Mouse (Mus musculus): ENCODE data around the gene Amer3. TPM values are rescaled to one million over a fixed set of nuclear protein-coding genes. Genes with fewer than 3 reads are reported as not detected.
"Not testable (repeated sequence)": the region's sequence is repeated elsewhere in the genome, so short reads cannot be mapped to it uniquely, and the experiment has no call there.

Gene Amer3
- 0.06 TPM in 1 of 2 replicates, not detected in the other for polyA plus RNA-seq (2012; rRNA removed)
- polyA plus RNA-seq (2014; fragmentation: Nextera tagmentation; extraction: Ambion mirVana) = not detected in 2 replicates

DNA sequence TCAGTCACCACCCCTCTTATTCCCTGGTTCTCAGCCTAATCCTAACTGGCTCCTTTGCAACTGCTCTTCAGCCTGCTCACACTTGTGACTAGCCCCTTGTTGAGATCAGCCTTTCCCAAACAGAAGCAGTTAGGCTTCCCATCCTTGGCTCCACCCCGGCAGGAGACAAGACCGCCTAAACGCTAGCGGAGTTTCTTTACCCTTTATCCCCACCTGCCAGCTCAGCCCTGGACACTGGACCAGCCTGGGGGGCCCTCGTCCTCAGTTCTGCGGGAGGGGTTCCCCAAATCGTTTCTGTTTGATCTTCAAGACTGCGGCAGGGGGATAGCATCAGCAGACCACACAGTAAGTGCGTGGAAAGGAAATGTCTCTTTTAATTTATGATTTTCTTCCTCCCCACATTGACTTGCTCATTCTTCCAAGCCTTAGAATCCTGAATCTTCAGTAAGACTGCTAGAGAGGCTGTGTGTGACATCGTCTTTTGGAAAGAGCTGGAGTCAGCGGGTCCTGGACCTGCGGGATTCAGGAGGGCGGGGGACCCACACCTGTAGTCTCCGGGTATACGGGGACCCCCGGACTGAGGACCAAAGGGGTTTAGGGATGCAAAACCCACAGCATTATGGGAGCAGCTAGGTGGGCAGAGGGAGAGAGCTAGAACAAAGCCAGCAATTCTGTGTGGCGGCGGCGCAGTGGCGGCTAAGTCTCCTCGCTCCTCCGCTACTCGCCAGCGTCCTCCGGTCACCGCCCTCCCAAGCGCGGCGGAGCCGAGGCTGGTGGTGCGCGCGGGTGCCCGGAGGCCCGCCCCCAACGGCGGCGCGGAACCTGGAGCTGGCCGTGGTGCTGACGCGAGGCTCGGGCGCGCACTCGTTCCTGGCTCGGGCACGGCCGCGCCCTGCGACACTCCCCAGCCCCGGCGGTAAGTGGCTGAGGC is at the start of gene Amer3:
TSS of gene Amer3 (plus strand) at position 807 of the 931 bp plus-strand sequence.
- ATAC-seq (ENCODE audit: low FRiP score, low read depth) (peak; percentile 80), DNase-seq (ENCODE audit: low spot score) (peak; percentile 66)
- Histone ChIP-seq H3K36me3 (ENCODE audit: control insufficient read depth, insufficient read depth, low read length) (no peaks in the 10 kb centered on the region), H3K27me3 (ENCODE audit: control insufficient read depth, insufficient read depth, low read length) (peaks cover 21% of the 10 kb centered on the region), H3K4me1 (ENCODE audit: control insufficient read depth, insufficient read depth, low read length) (peaks cover 4% of the 10 kb centered on the region; the same call in 1 of the 2 replicates), H3K9ac (ENCODE audit: low read depth, low read length, severe bottlenecking) (no peak within 1 kb of the TSS), H3K9me3 (ENCODE audit: control insufficient read depth, low read length) (no peaks in the 10 kb centered on the region), H3K4me2 (replicated peaks; ENCODE audit: low read depth, low read length, severe bottlenecking) (peak within 1 kb of the TSS; percentile 60), H3K4me3 (replicated peaks; ENCODE audit: low read length) (peak within 1 kb of the TSS; percentile 34), H3K27ac (replicated peaks; ENCODE audit: low read depth, low read length) (no peak within 1 kb of the TSS)
- under 1% methylated on average over 43 of the region's 53 CpGs for WGBS
- no peak for TF ChIP-seq POLR2A (IDR thresholded peaks at IDR 0.05; ENCODE audit: borderline replicate concordance, extremely low read depth, insufficient read depth, insufficient read length)

GRCm38 (mm10) chr1:34534574-34534973 is 44.9 kb upstream of the Amer3 start:
- H3K9ac ChIP-seq (ENCODE audit: low read depth, low read length, severe bottlenecking); H3K9me3 ChIP-seq (ENCODE audit: control insufficient read depth, low read length); H3K4me3 ChIP-seq (replicated peaks; ENCODE audit: low read length); H3K4me1 ChIP-seq (ENCODE audit: control insufficient read depth, insufficient read depth, low read length); ATAC-seq (ENCODE audit: low FRiP score, low read depth); H3K4me2 ChIP-seq (replicated peaks; ENCODE audit: low read depth, low read length, severe bottlenecking); H3K36me3 ChIP-seq (ENCODE audit: control insufficient read depth, insufficient read depth, low read length); DNase-seq (ENCODE audit: low spot score); H3K27ac ChIP-seq (replicated peaks; ENCODE audit: low read depth, low read length): not testable (repeated sequence)
- peaks cover 28% of the 10 kb centered on the region for H3K27me3 ChIP-seq (ENCODE audit: control insufficient read depth, insufficient read depth, low read length)
- 45% methylated on average over 3 of the region's 3 CpGs for WGBS

- H3K9ac ChIP-seq (ENCODE audit: low read depth, low read length, severe bottlenecking); ATAC-seq (ENCODE audit: low FRiP score, low read depth); H3K36me3 ChIP-seq (ENCODE audit: control insufficient read depth, insufficient read depth, low read length); H3K4me1 ChIP-seq (ENCODE audit: control insufficient read depth, insufficient read depth, low read length); DNase-seq (ENCODE audit: low spot score); H3K9me3 ChIP-seq (ENCODE audit: control insufficient read depth, low read length); H3K27ac ChIP-seq (replicated peaks; ENCODE audit: low read depth, low read length): not testable (repeated sequence)
- H3K4me2 ChIP-seq (replicated peaks; ENCODE audit: low read depth, low read length, severe bottlenecking) = peak within 1 kb of the TSS; percentile 20; the same call in 1 of the 2 replicates
- 31% methylated on average over 7 of the region's 7 CpGs for WGBS
- H3K27me3 ChIP-seq (ENCODE audit: control insufficient read depth, insufficient read depth, low read length) = peaks cover 28% of the 10 kb centered on the region
- H3K4me3 ChIP-seq (replicated peaks; ENCODE audit: low read length) = peak within 1 kb of the TSS; percentile 15
These were observed 44.3 kb upstream of the Amer3 start, which contains the start of gene Cfc1 for GRCm38 (mm10) chr1:34535043-34535698. Gene Cfc1 (plus strand): TSS chr1:34535648.

DNA sequence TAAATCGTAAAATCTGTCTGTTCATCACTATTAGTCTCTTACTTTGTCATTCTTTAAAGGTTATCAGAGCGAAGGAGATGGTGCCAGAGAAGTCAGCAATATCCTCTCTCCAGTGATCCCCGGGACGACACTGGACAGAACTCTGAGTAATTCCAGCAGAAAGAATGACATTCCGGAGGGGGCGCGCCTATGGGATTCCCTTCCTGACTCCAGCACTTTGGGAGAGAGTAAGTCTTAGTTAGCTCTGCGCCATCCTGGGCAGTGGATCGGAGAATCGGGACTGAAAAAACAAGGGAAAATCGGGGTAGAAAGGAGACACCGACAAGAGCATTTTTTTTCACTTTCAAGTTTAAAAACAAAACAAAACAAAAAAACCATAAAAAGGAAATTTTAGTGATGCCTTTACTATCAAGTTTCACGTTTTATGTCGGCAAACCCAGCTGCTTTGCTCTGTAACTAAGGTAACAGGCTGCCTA is 43.1 kb upstream of the Amer3 start:
- DNase-seq (ENCODE audit: low spot score) = peak; percentile 3
- 1% methylated on average over 14 of the region's 14 CpGs for WGBS
- Histone ChIP-seq H3K9me3 (ENCODE audit: control insufficient read depth, low read length) (no peaks in the 10 kb centered on the region), H3K27me3 (ENCODE audit: control insufficient read depth, insufficient read depth, low read length) (peaks cover 28% of the 10 kb centered on the region), H3K27ac (replicated peaks; ENCODE audit: low read depth, low read length) (no peak overlapping the region), H3K9ac (ENCODE audit: low read depth, low read length, severe bottlenecking) (no peak overlapping the region), H3K36me3 (ENCODE audit: control insufficient read depth, insufficient read depth, low read length) (no peaks in the 10 kb centered on the region), H3K4me3 (replicated peaks; ENCODE audit: low read length) (peak overlapping the region; percentile 15), H3K4me2 (replicated peaks; ENCODE audit: low read depth, low read length, severe bottlenecking) (peak overlapping the region; percentile 20; the same call in 1 of the 2 replicates), H3K4me1 (ENCODE audit: control insufficient read depth, insufficient read depth, low read length) (peaks cover 5% of the 10 kb centered on the region)
- no peak for TF ChIP-seq POLR2A (IDR thresholded peaks at IDR 0.05; ENCODE audit: borderline replicate concordance, extremely low read depth, insufficient read depth, insufficient read length)
- ATAC-seq (ENCODE audit: low FRiP score, low read depth) = no peak

DNA sequence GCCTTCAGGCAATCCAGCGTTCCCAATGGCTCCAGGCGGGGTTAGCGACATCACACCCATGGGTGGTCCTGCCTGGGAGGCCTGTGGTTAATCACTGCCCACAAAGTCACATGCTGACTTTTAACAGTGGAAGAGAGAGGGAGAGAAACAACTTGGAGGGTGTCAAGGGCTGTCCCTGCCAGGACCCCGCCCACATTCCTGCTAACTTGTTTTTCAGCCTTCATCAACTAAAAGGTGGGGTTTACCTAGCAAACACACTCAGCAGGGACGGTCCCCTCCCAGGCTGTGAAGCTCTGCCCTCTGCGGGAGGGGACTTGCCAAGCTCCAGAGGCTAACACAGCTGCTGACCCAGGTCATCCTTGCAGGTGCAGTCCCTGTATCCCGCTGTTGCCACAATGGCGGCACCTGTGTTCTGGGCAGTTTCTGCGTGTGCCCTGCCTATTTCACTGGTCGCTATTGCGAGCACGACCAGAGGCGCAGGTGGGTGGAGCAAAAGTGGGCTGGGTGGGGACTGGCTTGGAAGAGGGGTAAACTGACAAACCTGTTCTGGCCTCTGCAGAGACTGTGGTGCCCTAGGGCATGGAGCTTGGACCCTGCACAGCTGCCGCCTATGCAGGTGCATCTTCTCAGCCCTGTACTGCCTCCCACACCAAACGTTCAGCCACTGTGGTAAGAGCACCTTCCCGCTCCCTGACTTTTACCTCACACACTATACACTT is 42.5 kb upstream of the Amer3 start:
- Histone ChIP-seq H3K9ac (ENCODE audit: low read depth, low read length, severe bottlenecking) (no peak overlapping the region), H3K27me3 (ENCODE audit: control insufficient read depth, insufficient read depth, low read length) (peaks cover 28% of the 10 kb centered on the region), H3K4me1 (ENCODE audit: control insufficient read depth, insufficient read depth, low read length) (peaks cover 5% of the 10 kb centered on the region), H3K9me3 (ENCODE audit: control insufficient read depth, low read length) (no peaks in the 10 kb centered on the region), H3K4me2 (replicated peaks; ENCODE audit: low read depth, low read length, severe bottlenecking) (peak overlapping the region; percentile 20), H3K36me3 (ENCODE audit: control insufficient read depth, insufficient read depth, low read length) (no peaks in the 10 kb centered on the region), H3K27ac (replicated peaks; ENCODE audit: low read depth, low read length) (no peak overlapping the region), H3K4me3 (replicated peaks; ENCODE audit: low read length) (peak overlapping the region; percentile 15)
- no peak for TF ChIP-seq POLR2A (IDR thresholded peaks at IDR 0.05; ENCODE audit: borderline replicate concordance, extremely low read depth, insufficient read depth, insufficient read length)
- peak; percentile 23 for DNase-seq (ENCODE audit: low spot score)
- WGBS = 7% methylated on average over 16 of the region's 16 CpGs
- peak; percentile 37; the same call in 1 of the 2 replicates for ATAC-seq (ENCODE audit: low FRiP score, low read depth)

All from limb, embryonic 14.5 days (tissue).